Mouse (Mus musculus): ENCODE measurements at regions not wholly inside any gene's neighbourhood (a gene's known extent, or its start where the extent isn't known, plus 50 kb on each side); places are given as distances from the start of the nearest gene placed in this dataset.

GRCm38 (mm10) chr3:80187406-80187805, 303.1 kb downstream of the Fam198b start:
- no peak for TF ChIP-seq CTCF (IDR thresholded peaks at IDR 0.05)
- TF ChIP-seq EP300 (IDR thresholded peaks at IDR 0.05), result no peak

Measured in lung, postnatal 0 days (tissue).